Mouse (Mus musculus) liver, adult 10 weeks (tissue): ENCODE measurements around the gene Gabrg1. TPM values are rescaled to one million over a fixed set of nuclear protein-coding genes. Genes with fewer than 3 reads are reported as not detected.

Experiments used
- polyA plus RNA-seq: library from polyadenylated mRNA; stranded (reverse); fragments of 350-450 nt; fragmentation: Illumina TruSeq; extraction: RNeasy Lipid Tissue Mini Kit (QIAGEN cat#74804); gene quantifications from one replicate; pipeline ENCODE4 v1.2.3, GENCODE M21; 2014; ENCODE audit warnings: low read depth, low replicate concordance

Gene Gabrg1
- not detected for polyA plus RNA-seq

GRCm38 (mm10) chr5:70842192-70843095 is at the start of gene Gabrg1:
Gene Gabrg1 (minus strand): TSS chr5:70842617.

